Mouse (Mus musculus) forebrain, embryonic 15.5 days (tissue): ENCODE measurements at regions not wholly inside any gene's neighbourhood (a gene's known extent, or its start where the extent isn't known, plus 50 kb on each side); places are given as distances from the start of the nearest gene placed in this dataset.
"Not testable (repeated sequence)": the region's sequence is repeated elsewhere in the genome, so short reads cannot be mapped to it uniquely, and the experiment has no call there.

Experiments used
- ATAC-seq: fragments of 200-750 bp; cut with Nextera tagmentation; replicated peaks from 2 replicates; pipeline ENCODE4 v1.8.0; 2017; ENCODE audit warnings: mild to moderate bottlenecking, moderate TSS enrichment, moderate library complexity
- H3K27ac ChIP-seq: fragments of 300-500 bp; sonication (generic); replicated peaks from 2 replicates; pipeline ENCODE4 v1.5.1; 2015; ENCODE audit warnings: mild to moderate bottlenecking, inconsistent platforms
- H3K27me3 ChIP-seq: fragments of 300-500 bp; sonication (generic); 2 replicates; pipeline ENCODE4 v1.6.1; 2015; ENCODE audit warnings: inconsistent platforms
- H3K36me3 ChIP-seq: fragments of 300-500 bp; sonication (generic); 2 replicates; pipeline ENCODE4 v1.6.1; 2015; ENCODE audit warnings: mild to moderate bottlenecking, inconsistent platforms
- H3K4me1 ChIP-seq: fragments of 300-500 bp; sonication (generic); 2 replicates; pipeline ENCODE4 v1.6.1; 2015; ENCODE audit warnings: inconsistent platforms
- H3K4me2 ChIP-seq: fragments of 300-500 bp; sonication (generic); replicated peaks from 2 replicates; pipeline ENCODE4 v1.6.1; 2015; ENCODE audit warnings: mild to moderate bottlenecking, inconsistent platforms
- H3K4me3 ChIP-seq: fragments of 300-500 bp; sonication (generic); 2 replicates; pipeline ENCODE4 v1.5.1; 2015; ENCODE audit warnings: mild to moderate bottlenecking, inconsistent platforms
- H3K9ac ChIP-seq: fragments of 300-500 bp; sonication (generic); replicated peaks from 2 replicates; pipeline ENCODE4 v1.6.1; 2015; ENCODE audit warnings: mild to moderate bottlenecking, inconsistent platforms
- H3K9me3 ChIP-seq: fragments of 300-500 bp; sonication (generic); 2 replicates; pipeline ENCODE4 v1.6.1; 2016; ENCODE audit warnings: inconsistent platforms
- WGBS: fragments of 180-500 bp; shearing (Covaris S2); methylation state at CpG from one replicate; pipeline ENCODE4 v1.1.7; 2015; ENCODE audit warnings: mixed read lengths; 5-methylcytosine and 5-hydroxymethylcytosine counted together

DNA sequence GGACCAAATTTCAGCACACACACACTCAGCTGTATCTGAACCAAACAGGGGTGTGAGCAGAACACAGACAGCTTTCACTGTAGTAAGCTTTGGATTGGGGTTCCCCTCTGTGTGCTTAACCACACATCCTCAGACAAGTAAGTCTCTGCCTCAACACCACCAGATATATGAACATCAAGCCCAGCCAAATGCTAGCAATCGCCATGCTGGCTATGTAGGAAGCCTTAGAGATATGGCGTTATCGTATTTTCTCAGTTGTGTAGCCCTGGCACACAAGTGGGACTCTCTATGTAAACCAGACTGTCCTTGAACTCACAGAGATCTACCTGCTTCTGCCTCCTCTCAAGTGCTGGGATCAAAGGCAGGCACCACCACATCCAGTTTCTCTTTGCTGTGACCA lies 99.9 kb upstream of the Plcl2 start:
- Histone ChIP-seq H3K9ac (no peak overlapping the region), H3K27ac (no peak overlapping the region), H3K9me3 (no peaks in the 10 kb centered on the region), H3K36me3 (no peaks in the 10 kb centered on the region), H3K27me3 (no peaks in the 10 kb centered on the region), H3K4me3 (no peak overlapping the region), H3K4me1 (peaks cover 12% of the 10 kb centered on the region; the same call in 1 of the 2 replicates), H3K4me2 (no peak overlapping the region)
- ATAC-seq, result no peak
- 95% methylated on average over 3 of the region's 3 CpGs for WGBS

GRCm38 (mm10) chr17:50409895-50410294 lies 99.3 kb upstream of the Plcl2 start:
- Histone ChIP-seq H3K27ac (no peak overlapping the region), H3K4me1 (peaks cover 12% of the 10 kb centered on the region; the same call in 1 of the 2 replicates), H3K36me3 (no peaks in the 10 kb centered on the region), H3K4me2 (no peak overlapping the region), H3K4me3 (no peak overlapping the region), H3K27me3 (no peaks in the 10 kb centered on the region), H3K9me3 (no peaks in the 10 kb centered on the region), H3K9ac (no peak overlapping the region)
- WGBS, result 94% methylated on average over 8 of the region's 8 CpGs
- ATAC-seq, result no peak

DNA sequence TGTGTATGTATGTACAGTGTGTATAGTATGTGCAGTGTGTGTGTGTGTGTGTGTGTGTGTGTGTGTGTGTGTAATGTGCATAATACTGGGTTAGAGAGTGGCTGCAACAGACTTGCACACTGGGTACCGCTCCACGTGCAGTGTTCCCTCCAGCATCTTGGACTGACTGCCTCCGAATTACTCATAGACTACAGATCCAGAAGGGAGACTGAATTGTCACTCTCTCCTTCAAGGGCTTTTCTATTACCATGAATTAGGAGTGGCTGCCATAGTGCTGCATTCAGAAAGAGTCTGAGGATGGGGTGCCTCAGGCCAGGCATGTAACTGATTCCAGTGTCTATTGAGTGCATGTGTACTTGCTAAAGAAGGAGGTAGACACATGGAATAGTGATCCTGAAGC lies 98.9 kb upstream of the Plcl2 start:
- no peaks in the 10 kb centered on the region for H3K36me3 ChIP-seq
- H3K9ac ChIP-seq, result no peak overlapping the region
- peaks cover 12% of the 10 kb centered on the region; the same call in 1 of the 2 replicates for H3K4me1 ChIP-seq
- no peak for ATAC-seq
- H3K4me3 ChIP-seq, result no peak overlapping the region
- H3K9me3 ChIP-seq, result no peaks in the 10 kb centered on the region
- H3K27ac ChIP-seq, result no peak overlapping the region
- no peak overlapping the region for H3K4me2 ChIP-seq
- no peaks in the 10 kb centered on the region for H3K27me3 ChIP-seq
- WGBS, result 98% methylated on average over 3 of the region's 3 CpGs

- Histone ChIP-seq H3K36me3 (no peaks in the 10 kb centered on the region), H3K27me3 (no peaks in the 10 kb centered on the region), H3K9ac (no peak overlapping the region), H3K27ac (no peak overlapping the region), H3K4me1 (peaks cover 2% of the 10 kb centered on the region; the same call in 1 of the 2 replicates), H3K4me2 (no peak overlapping the region), H3K9me3 (no peaks in the 10 kb centered on the region), H3K4me3 (no peak overlapping the region)
- ATAC-seq, result no peak
- 84% methylated on average over 5 of the region's 5 CpGs for WGBS
Measured at GRCm38 (mm10) chr17:50412446-50412845, 96.8 kb upstream of the Plcl2 start.

DNA sequence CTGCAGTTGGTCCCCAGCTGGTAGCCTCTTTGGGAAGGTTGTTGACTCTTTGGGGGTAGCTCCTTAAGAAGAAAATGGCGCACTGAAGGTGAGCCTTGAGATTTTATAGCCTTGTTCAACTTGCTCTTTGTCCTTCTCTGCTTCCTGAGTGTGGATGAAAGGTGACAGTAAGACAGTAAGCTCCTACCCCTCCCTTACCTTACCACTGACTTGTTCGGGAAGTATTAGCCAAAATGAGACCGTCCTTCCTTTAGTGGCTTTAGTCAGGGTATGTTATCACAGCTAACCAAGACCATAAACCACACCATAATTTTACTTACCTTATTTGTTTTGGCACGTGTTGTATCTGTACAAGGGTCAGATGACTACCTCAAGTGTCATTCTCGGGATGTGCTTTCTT lies 95.3 kb upstream of the Plcl2 start:
- no peaks in the 10 kb centered on the region for H3K27me3 ChIP-seq
- no peaks in the 10 kb centered on the region for H3K4me1 ChIP-seq
- H3K36me3 ChIP-seq, result no peaks in the 10 kb centered on the region
- H3K9ac ChIP-seq, result no peak overlapping the region
- H3K4me2 ChIP-seq, result no peak overlapping the region
- no peak overlapping the region for H3K4me3 ChIP-seq
- ATAC-seq, result no peak
- no peaks in the 10 kb centered on the region for H3K9me3 ChIP-seq
- no peak overlapping the region for H3K27ac ChIP-seq
- WGBS, result 91% methylated on average over 5 of the region's 5 CpGs

- Histone ChIP-seq H3K36me3 (no peaks in the 10 kb centered on the region), H3K27me3 (no peaks in the 10 kb centered on the region), H3K4me3 (no peak overlapping the region), H3K4me1 (no peaks in the 10 kb centered on the region), H3K9me3 (no peaks in the 10 kb centered on the region), H3K9ac (no peak overlapping the region), H3K4me2 (no peak overlapping the region), H3K27ac (no peak overlapping the region)
- 91% methylated on average over 2 of the region's 2 CpGs for WGBS
- no peak for ATAC-seq
Measured at GRCm38 (mm10) chr17:50415331-50416005, 93.7 kb upstream of the Plcl2 start.

DNA sequence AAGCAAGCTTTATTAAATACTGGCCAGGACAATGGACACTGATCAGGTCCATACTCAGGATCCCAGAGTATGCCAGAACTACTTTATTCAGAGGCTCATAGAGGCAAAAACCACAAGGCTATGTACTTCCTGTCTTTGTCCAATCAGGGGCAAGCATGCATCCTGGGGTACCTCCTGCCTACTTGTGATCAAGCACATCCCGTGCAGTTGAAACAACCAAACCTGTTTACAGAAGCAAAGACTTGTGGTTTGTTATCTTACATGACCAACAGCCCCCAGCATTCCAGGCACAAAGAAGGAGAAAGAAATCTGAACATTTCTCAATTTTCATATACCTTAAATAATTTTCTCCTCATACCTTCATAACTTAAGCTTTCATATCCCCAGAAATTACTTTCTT lies 93.1 kb upstream of the Plcl2 start:
- ATAC-seq, result no peak
- Histone ChIP-seq H3K36me3 (no peaks in the 10 kb centered on the region), H3K4me3 (no peak overlapping the region), H3K9ac (no peak overlapping the region), H3K9me3 (no peaks in the 10 kb centered on the region), H3K4me2 (no peak overlapping the region), H3K4me1 (no peaks in the 10 kb centered on the region), H3K27me3 (no peaks in the 10 kb centered on the region), H3K27ac (no peak overlapping the region)
- 83% methylated on average over 1 of the region's 1 CpGs for WGBS

GRCm38 (mm10) chr17:50416538-50417113 lies 92.6 kb upstream of the Plcl2 start:
- no peaks in the 10 kb centered on the region for H3K36me3 ChIP-seq
- H3K4me2 ChIP-seq, result no peak overlapping the region
- 61% methylated on average over 3 of the region's 3 CpGs for WGBS
- H3K27ac ChIP-seq, result no peak overlapping the region
- no peak overlapping the region for H3K4me3 ChIP-seq
- no peak for ATAC-seq
- H3K9me3 ChIP-seq, result no peaks in the 10 kb centered on the region
- no peaks in the 10 kb centered on the region for H3K27me3 ChIP-seq
- H3K9ac ChIP-seq, result no peak overlapping the region
- no peaks in the 10 kb centered on the region for H3K4me1 ChIP-seq

DNA sequence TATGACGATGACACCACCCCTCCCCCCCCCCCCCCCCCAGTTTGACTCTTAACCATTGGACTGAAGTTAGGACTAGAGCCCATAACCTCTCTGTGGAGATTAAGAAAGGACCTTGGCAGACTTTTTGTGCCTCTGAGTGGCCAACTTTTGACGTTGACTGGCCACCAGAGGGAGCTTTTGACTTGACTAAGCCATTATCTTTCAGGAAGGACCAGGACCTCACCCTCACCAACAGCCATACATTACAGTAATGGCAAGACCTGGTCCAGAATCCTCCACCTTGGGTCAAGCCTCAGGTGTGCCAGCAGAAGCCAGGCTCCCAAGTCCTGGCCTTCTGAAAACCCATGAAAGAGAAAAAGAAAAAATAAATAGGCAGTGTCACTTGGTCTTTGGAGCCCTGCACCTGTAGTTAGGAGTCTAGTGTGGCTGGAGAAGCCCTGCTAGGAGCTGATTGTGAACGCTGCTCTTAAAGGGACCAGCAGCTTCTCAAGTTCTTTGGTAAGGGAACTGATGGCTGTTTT lies 90.3 kb upstream of the Plcl2 start:
- H3K9ac ChIP-seq, result no peak overlapping the region
- no peak overlapping the region for H3K4me3 ChIP-seq
- no peak overlapping the region for H3K27ac ChIP-seq
- H3K4me2 ChIP-seq, result no peak overlapping the region
- no peaks in the 10 kb centered on the region for H3K27me3 ChIP-seq
- WGBS, result 69% methylated on average over 3 of the region's 3 CpGs
- ATAC-seq, result no peak
- H3K36me3 ChIP-seq, result no peaks in the 10 kb centered on the region
- no peaks in the 10 kb centered on the region for H3K9me3 ChIP-seq
- no peaks in the 10 kb centered on the region for H3K4me1 ChIP-seq

GRCm38 (mm10) chr17:50419551-50419950 lies 89.7 kb upstream of the Plcl2 start:
- H3K4me2 ChIP-seq, ATAC-seq: not testable (repeated sequence)

DNA sequence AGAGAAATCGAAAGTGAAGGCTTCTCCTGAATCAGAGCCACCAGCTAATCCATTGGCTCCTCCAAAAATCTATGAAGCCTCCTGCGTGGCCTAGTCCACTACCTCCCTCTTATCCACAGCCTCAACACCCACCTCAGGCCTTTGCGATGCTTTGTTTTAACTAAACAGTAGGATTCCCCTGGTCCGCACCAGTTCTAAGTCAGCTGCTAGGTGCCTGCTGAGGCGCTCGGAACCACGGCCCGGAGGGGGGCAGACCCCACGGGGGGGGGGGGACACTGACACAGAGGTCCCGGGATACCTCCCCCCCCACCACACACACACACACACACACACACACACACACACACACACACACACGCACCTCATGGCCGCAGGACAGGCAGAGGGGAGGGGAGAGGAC lies 89.2 kb upstream of the Plcl2 start:
- Histone ChIP-seq H3K4me2 (no peak overlapping the region), H3K27ac (no peak overlapping the region), H3K36me3 (no peaks in the 10 kb centered on the region), H3K9ac (no peak overlapping the region), H3K9me3 (no peaks in the 10 kb centered on the region), H3K4me3 (no peak overlapping the region), H3K4me1 (no peaks in the 10 kb centered on the region), H3K27me3 (no peaks in the 10 kb centered on the region)
- WGBS, result 83% methylated on average over 10 of the region's 12 CpGs
- peak; percentile 73 for ATAC-seq

More at GRCm38 (mm10) chr17:50419551-50419950, 89.7 kb upstream of the Plcl2 start:
- not testable (repeated sequence) for H3K9me3 ChIP-seq, H3K4me3 ChIP-seq, H3K27ac ChIP-seq, H3K9ac ChIP-seq, H3K27me3 ChIP-seq, H3K36me3 ChIP-seq, H3K4me1 ChIP-seq

DNA sequence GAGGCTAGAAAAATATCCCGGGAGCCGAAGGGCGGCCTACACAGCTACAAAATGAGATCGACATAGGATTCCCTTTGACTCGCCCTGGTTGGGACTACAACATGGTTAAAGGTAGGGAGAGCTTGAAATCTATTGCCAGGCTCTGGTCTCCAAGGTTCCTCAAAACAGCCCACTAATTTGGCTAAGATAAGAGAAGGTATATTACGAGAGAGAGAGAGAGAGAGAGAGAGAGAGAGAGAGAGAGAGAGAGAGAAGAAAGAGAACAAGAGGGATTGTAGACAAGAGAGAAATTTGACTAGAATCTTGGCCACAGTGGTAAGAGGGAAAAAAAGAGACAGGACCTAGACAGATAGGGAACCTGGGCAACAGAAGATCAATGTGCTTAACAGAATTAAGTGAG lies 88.5 kb upstream of the Plcl2 start:
- Histone ChIP-seq H3K27ac (no peak overlapping the region), H3K36me3 (no peaks in the 10 kb centered on the region), H3K27me3 (no peaks in the 10 kb centered on the region), H3K4me3 (no peak overlapping the region), H3K9ac (no peak overlapping the region), H3K4me2 (no peak overlapping the region), H3K9me3 (no peaks in the 10 kb centered on the region), H3K4me1 (no peaks in the 10 kb centered on the region)
- WGBS, result 89% methylated on average over 6 of the region's 6 CpGs
- ATAC-seq, result no peak

- H3K4me3 ChIP-seq, result no peak overlapping the region
- ATAC-seq, result no peak
- H3K36me3 ChIP-seq, result no peaks in the 10 kb centered on the region
- no peaks in the 10 kb centered on the region for H3K27me3 ChIP-seq
- no peaks in the 10 kb centered on the region for H3K4me1 ChIP-seq
- H3K9ac ChIP-seq, result no peak overlapping the region
- 96% methylated on average over 10 of the region's 10 CpGs for WGBS
- no peaks in the 10 kb centered on the region for H3K9me3 ChIP-seq
- no peak overlapping the region for H3K4me2 ChIP-seq
- H3K27ac ChIP-seq, result no peak overlapping the region
Measured at GRCm38 (mm10) chr17:50421476-50421875, 87.7 kb upstream of the Plcl2 start.
